Mouse (Mus musculus) A20 (cell line): ENCODE measurements around the gene Zfp879.
A peak's percentile ranks its signal among the peaks of the same experiment; 100 is the strongest.

ENCODE experiments used
- DNase-seq: peaks from one replicate; pipeline ENCODE4 v3.0.0-alpha.2; 2011; ENCODE audit warnings: low read depth, low spot score

The Zfp879 gene

GRCm38 (mm10) chr11:50841023-50841735 lies at the start of gene Zfp879:
Zfp879 (minus strand) TSS chr11:50841552.
- no peak for DNase-seq

GRCm38 (mm10) chr11:50887390-50888128 lies 46.2 kb upstream of the Zfp879 start, which contains the start of gene Zfp454:
Zfp454 (minus strand) TSS chr11:50887651.
- no peak for DNase-seq

- DNase-seq, result no peak
These were observed 45.6 kb upstream of the Zfp879 start for GRCm38 (mm10) chr11:50886933-50887293.

- DNase-seq, result no peak
These were observed 45.0 kb upstream of the Zfp879 start for GRCm38 (mm10) chr11:50886231-50886932.

GRCm38 (mm10) chr11:50883756-50884155 lies 42.4 kb upstream of the Zfp879 start:
- DNase-seq, result peak; percentile 27

GRCm38 (mm10) chr11:50878641-50879040 lies 37.3 kb upstream of the Zfp879 start:
- no peak for DNase-seq

- peak; percentile 71 for DNase-seq
These were observed 9.7 kb upstream of the Zfp879 start for GRCm38 (mm10) chr11:50850989-50851601.

- peak; percentile 89 for DNase-seq
These were observed 8.9 kb upstream of the Zfp879 start, which contains the start of gene Grm6 for GRCm38 (mm10) chr11:50850177-50850735. Grm6 (plus strand) TSS chr11:50850685.

GRCm38 (mm10) chr11:50849310-50849709 lies 8.0 kb upstream of the Zfp879 start:
- peak; percentile 66 for DNase-seq

GRCm38 (mm10) chr11:50848520-50849137 lies 7.3 kb upstream of the Zfp879 start:
- peak; percentile 75 for DNase-seq

- peak; percentile 60 for DNase-seq
These were observed 5.7 kb upstream of the Zfp879 start for GRCm38 (mm10) chr11:50847047-50847446.

GRCm38 (mm10) chr11:50845951-50846350 lies 4.6 kb upstream of the Zfp879 start:
- DNase-seq, result no peak

- DNase-seq, result peak; percentile 26
These were observed 5.6 kb downstream of the Zfp879 start for GRCm38 (mm10) chr11:50835727-50836126.

- DNase-seq, result peak; percentile 84
These were observed 14.1 kb downstream of the Zfp879 start, which contains the start of gene Zfp354c for GRCm38 (mm10) chr11:50827010-50827953. Zfp354c (minus strand) TSS chr11:50827724.

GRCm38 (mm10) chr11:50826214-50826613 lies 15.1 kb downstream of the Zfp879 start:
- no peak for DNase-seq

- DNase-seq, result no peak
These were observed 27.1 kb downstream of the Zfp879 start for GRCm38 (mm10) chr11:50814233-50814632.

- peak; percentile 16 for DNase-seq
These were observed 42.5 kb downstream of the Zfp879 start for GRCm38 (mm10) chr11:50798836-50799235.

- DNase-seq, result no peak
These were observed 43.7 kb downstream of the Zfp879 start for GRCm38 (mm10) chr11:50797674-50798073.
